Mouse (Mus musculus) kidney, adult 2 months (tissue): ENCODE data around the gene Maml3. TPM values are rescaled to one million over a fixed set of nuclear protein-coding genes. Genes with fewer than 3 reads are reported as not detected.

Source experiments
- DNase-seq: peaks from one replicate; pipeline ENCODE4 v3.0.0; 2021
- H3K27ac ChIP-seq: fragments of 200-500 bp; 2 replicates; pipeline ENCODE4 v1.5.1; 2012; ENCODE audit warnings: low read depth, low read length, control low read depth, inconsistent platforms; ENCODE audit not compliant: insufficient read depth
- H3K27me3 ChIP-seq: fragments of 200-500 bp; replicated peaks from 2 replicates; pipeline ENCODE4 v1.6.1; 2012; ENCODE audit warnings: mild to moderate bottlenecking, moderate library complexity, low read length, inconsistent platforms; ENCODE audit not compliant: control insufficient read depth, insufficient read depth
- H3K36me3 ChIP-seq: fragments of 200-500 bp; 2 replicates; pipeline ENCODE4 v1.6.1; 2012; ENCODE audit warnings: mild to moderate bottlenecking, moderate library complexity, low read length, inconsistent platforms; ENCODE audit not compliant: control insufficient read depth, insufficient read depth
- H3K4me1 ChIP-seq: fragments of 200-500 bp; 2 replicates; pipeline ENCODE4 v1.6.1; 2011; ENCODE audit warnings: low read length; ENCODE audit not compliant: control insufficient read depth, insufficient read depth
- H3K4me3 ChIP-seq: fragments of 200-500 bp; 2 replicates; pipeline ENCODE4 v1.5.1; 2011; ENCODE audit warnings: mild to moderate bottlenecking, low read depth, low read length, control low read depth; ENCODE audit not compliant: insufficient read depth
- CTCF ChIP-seq: fragments of 200-500 bp; conservative IDR thresholded peaks from 2 replicates; pipeline ENCODE4 v1.5.1; 2011; ENCODE audit warnings: low read depth, mild to moderate bottlenecking, control low read depth, low read length, moderate library complexity, mixed read lengths; ENCODE audit not compliant: insufficient read depth, insufficient read length
- POLR2A ChIP-seq: fragments of 200-500 bp; IDR thresholded peaks from one replicate; pipeline ENCODE4 v1.6.1; 2011; ENCODE audit warnings: low read depth, low read length, control low read depth
- WGBS: fragments of 180-500 bp; shearing (Covaris S2); methylation state at CpG from one replicate; pipeline ENCODE4 v1.1.7; 2018; 5-methylcytosine and 5-hydroxymethylcytosine counted together
- polyA plus RNA-seq: library from polyadenylated mRNA; depleted of rRNA; stranded (reverse); fragments of >200 nt; gene quantifications from 2 replicates; pipeline ENCODE4 v1.2.3, GENCODE M21; 2012

Gene Maml3
- polyA plus RNA-seq, 1 experiment, result 3.6 TPM

- TF ChIP-seq CTCF (no peak), POLR2A (no peak)
- Histone ChIP-seq H3K27me3 (no peaks in the 10 kb centered on the region), H3K27ac (no peak overlapping the region), H3K4me3 (no peak overlapping the region), H3K4me1 (peaks cover 18% of the 10 kb centered on the region), H3K36me3 (no peaks in the 10 kb centered on the region)
- DNase-seq, result no peak
- WGBS, result 83% methylated on average over 10 of the region's 10 CpGs
These were observed 363.1 kb downstream of the Maml3 start for GRCm38 (mm10) chr3:51741824-51742223.

GRCm38 (mm10) chr3:51739835-51740112, 365.1 kb downstream of the Maml3 start:
- H3K36me3 ChIP-seq, result no peaks in the 10 kb centered on the region
- no peak for DNase-seq
- TF ChIP-seq POLR2A (no peak), CTCF (no peak)
- H3K27me3 ChIP-seq, result no peaks in the 10 kb centered on the region
- H3K4me3 ChIP-seq, result no peak overlapping the region
- H3K4me1 ChIP-seq, result peaks cover 17% of the 10 kb centered on the region
- H3K27ac ChIP-seq, result 0 out of 2 replicates have a peak overlapping the region, but pooled peaks have one; percentile 49

DNA sequence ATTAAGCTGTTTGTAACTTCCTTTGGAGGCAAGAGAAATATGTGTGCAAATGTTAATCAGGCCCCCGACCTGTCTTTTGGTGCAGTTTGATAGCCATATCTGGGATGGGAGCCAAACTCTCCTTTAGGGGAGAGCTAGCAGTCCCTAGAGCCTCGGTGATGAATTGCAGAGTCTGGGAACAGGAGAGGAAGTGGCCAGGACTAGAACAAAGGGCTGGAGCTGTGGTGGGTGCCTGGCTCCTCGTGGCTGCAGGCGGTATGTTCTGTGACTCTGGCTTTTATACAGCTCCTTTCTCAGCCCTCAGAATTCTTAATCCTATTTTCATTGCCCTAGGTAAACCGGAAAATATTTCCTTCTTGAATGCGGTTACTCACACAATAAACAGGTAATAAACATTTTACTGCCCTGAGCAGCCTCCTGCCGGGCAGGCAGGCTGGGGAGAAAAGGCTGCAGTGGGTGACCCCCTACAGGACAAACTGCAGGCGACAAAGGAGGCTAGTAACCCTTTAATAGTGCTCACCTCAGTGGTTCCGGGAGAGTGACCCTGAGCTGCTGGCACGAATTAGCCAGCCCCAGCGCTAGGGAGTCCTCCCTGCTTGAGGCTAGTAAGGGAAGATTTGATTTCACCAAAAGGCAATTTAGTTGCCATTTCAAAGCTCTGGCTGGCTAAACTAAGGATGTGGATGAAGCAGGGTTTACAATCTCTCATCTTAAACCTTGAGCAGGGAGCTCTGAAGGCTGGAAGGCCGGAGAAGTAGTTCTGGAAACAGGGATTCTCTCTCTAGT, 365.6 kb downstream of the Maml3 start:
- WGBS, result 14% methylated on average over 12 of the region's 12 CpGs
- H3K27ac ChIP-seq, result 0 out of 2 replicates have a peak overlapping the region, but pooled peaks have one; percentile 49
- no peak overlapping the region for H3K4me3 ChIP-seq
- no peak for TF ChIP-seq POLR2A
- peak; percentile 22; the same call in 1 of the 2 replicates for TF ChIP-seq CTCF
- peaks cover 12% of the 10 kb centered on the region for H3K4me1 ChIP-seq
- DNase-seq, result peak; percentile 55
- no peaks in the 10 kb centered on the region for H3K27me3 ChIP-seq
- H3K36me3 ChIP-seq, result no peaks in the 10 kb centered on the region

- no peak for DNase-seq
- 79% methylated on average over 3 of the region's 3 CpGs for WGBS
- H3K27me3 ChIP-seq, result no peaks in the 10 kb centered on the region
- H3K36me3 ChIP-seq, result no peaks in the 10 kb centered on the region
- H3K4me3 ChIP-seq, result no peak overlapping the region
- H3K4me1 ChIP-seq, result peaks cover 7% of the 10 kb centered on the region; the same call in 1 of the 2 replicates
- TF ChIP-seq CTCF (no peak), POLR2A (no peak)
- H3K27ac ChIP-seq, result no peak overlapping the region
These were observed 371.2 kb downstream of the Maml3 start for GRCm38 (mm10) chr3:51733685-51734084.

- no peak for DNase-seq
- Histone ChIP-seq H3K4me1 (0 out of 2 replicates have a peak, but pooled peaks cover 3% of the 10 kb centered on the region), H3K27ac (no peak overlapping the region), H3K36me3 (no peaks in the 10 kb centered on the region), H3K27me3 (no peaks in the 10 kb centered on the region), H3K4me3 (no peak overlapping the region)
- TF ChIP-seq CTCF (no peak), POLR2A (no peak)
- WGBS, result 93% methylated on average over 16 of the region's 16 CpGs
These were observed 372.8 kb downstream of the Maml3 start for GRCm38 (mm10) chr3:51731949-51732636.

DNA sequence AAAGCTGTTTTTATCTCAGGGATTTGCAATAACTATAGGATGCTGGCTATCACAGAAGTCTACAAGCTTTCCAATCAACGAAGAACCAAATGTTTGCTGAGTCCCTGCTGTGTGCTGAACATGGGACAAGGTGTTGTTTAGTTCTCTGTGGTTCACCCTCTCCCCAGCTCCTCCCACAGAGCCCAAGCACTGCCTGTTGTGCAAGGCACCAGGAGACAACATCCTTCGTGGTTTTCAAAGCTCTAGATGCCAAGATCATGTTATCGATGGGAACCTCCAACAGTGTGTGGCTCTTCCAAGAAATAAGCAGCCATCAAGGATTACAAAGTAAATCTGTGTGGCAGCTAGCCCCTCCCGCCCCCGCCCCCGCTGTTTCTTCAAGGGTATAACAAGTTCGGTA, 374.2 kb downstream of the Maml3 start:
- Histone ChIP-seq H3K27me3 (no peaks in the 10 kb centered on the region), H3K4me1 (0 out of 2 replicates have a peak, but pooled peaks cover 3% of the 10 kb centered on the region), H3K36me3 (no peaks in the 10 kb centered on the region), H3K27ac (no peak overlapping the region), H3K4me3 (no peak overlapping the region)
- no peak for DNase-seq
- TF ChIP-seq CTCF, result no peak
- TF ChIP-seq POLR2A, result no peak
- WGBS, result 88% methylated on average over 7 of the region's 7 CpGs

GRCm38 (mm10) chr3:51729109-51729918, 375.6 kb downstream of the Maml3 start:
- no peak for DNase-seq
- H3K4me3 ChIP-seq, result no peak overlapping the region
- H3K4me1 ChIP-seq, result 0 out of 2 replicates have a peak, but pooled peaks cover 3% of the 10 kb centered on the region
- no peak overlapping the region for H3K27ac ChIP-seq
- TF ChIP-seq POLR2A (no peak), CTCF (no peak)
- no peaks in the 10 kb centered on the region for H3K27me3 ChIP-seq
- H3K36me3 ChIP-seq, result no peaks in the 10 kb centered on the region
- 87% methylated on average over 14 of the region's 14 CpGs for WGBS
